Mouse (Mus musculus) embryonic stem cell, embryonic (primary cell): ENCODE data around the gene Cog5.

ENCODE experiments used
- CTCF ChIA-PET, 4 experiments: fragments of 300-600 bp in 2 of 4; fragments of 350-600 bp in 2 of 4; sonication (Branson Sonifier 250); formaldehyde crosslinking; loops; one replicate each; lab custom pipeline; 2022; ENCODE audit warnings: inconsistent platforms in 2 of 4; lab: Charles Lee
- POLR2A ChIA-PET, 4 experiments: fragments of 300-600 bp in 2 of 4; fragments of 350-600 bp in 2 of 4; sonication (Branson Sonifier 250); formaldehyde crosslinking; loops; one replicate each; lab custom pipeline; 2022; ENCODE audit warnings: antibody characterized with exemption in 4 of 4, inconsistent platforms in 1 of 4; lab: Charles Lee

The Cog5 gene

GRCm38 (mm10) chr12:31700623-31701347, 46.1 kb downstream of the Cog5 start:
- ChIA-PET CTCF (no interaction called here), POLR2A (interaction anchor here in 1 of 4 experiments (0.6 kb wide), 1 partner anchor 258 kb away, joined by 5 read pairs; no protein-coding TSS in a partner anchor)

GRCm38 (mm10) chr12:31701411-31701810, 46.7 kb downstream of the Cog5 start:
- CTCF ChIA-PET = no interaction called here

GRCm38 (mm10) chr12:31703904-31704303, 49.2 kb downstream of the Cog5 start:
- CTCF ChIA-PET = interaction anchor here (0.6 to 1.2 kb wide), 4 partner anchors 15 to 1008 kb away, joined by 3 to 6 read pairs (median 3); no protein-coding TSS in a partner anchor
- POLR2A ChIA-PET = interaction anchor here in 1 of 4 experiments (0.5 to 1.4 kb wide), 3 partner anchors 11 to 37 kb away, joined by 3 to 6 read pairs (median 3); no protein-coding TSS in a partner anchor

More at GRCm38 (mm10) chr12:31701411-31701810, 46.7 kb downstream of the Cog5 start:
- POLR2A ChIA-PET = interaction anchor here in 1 of 4 experiments (0.6 to 0.7 kb wide), 2 partner anchors 121 to 257 kb away, joined by 4 to 5 read pairs; no protein-coding TSS in a partner anchor

GRCm38 (mm10) chr12:31706168-31706567, 51.5 kb downstream of the Cog5 start:
- ChIA-PET CTCF (interaction anchor here in 1 of 4 experiments (1.3 kb wide), 1 partner anchor 11 kb away, joined by 4 read pairs; no protein-coding TSS in a partner anchor), POLR2A (interaction anchor here in 1 of 4 experiments (0.6 kb wide), 2 partner anchors 29 to 220 kb away, joined by 3 read pairs; no protein-coding TSS in a partner anchor)

GRCm38 (mm10) chr12:31707531-31707930, 52.9 kb downstream of the Cog5 start:
- CTCF ChIA-PET = no interaction called here

GRCm38 (mm10) chr12:31709665-31710064, 55.0 kb downstream of the Cog5 start:
- POLR2A ChIA-PET = interaction anchor here in 1 of 4 experiments (1.2 to 1.3 kb wide), 2 partner anchors 16 to 90 kb away, joined by 3 read pairs; no protein-coding TSS in a partner anchor
- CTCF ChIA-PET = no interaction called here

More at GRCm38 (mm10) chr12:31707531-31707930, 52.9 kb downstream of the Cog5 start:
- POLR2A ChIA-PET = no interaction called here

GRCm38 (mm10) chr12:31712233-31712632, 57.6 kb downstream of the Cog5 start:
- CTCF ChIA-PET = no interaction called here

GRCm38 (mm10) chr12:31712727-31713126, 58.1 kb downstream of the Cog5 start:
- ChIA-PET CTCF (no interaction called here), POLR2A (no interaction called here)

More at GRCm38 (mm10) chr12:31712233-31712632, 57.6 kb downstream of the Cog5 start:
- POLR2A ChIA-PET = interaction anchor here in 1 of 4 experiments (0.7 kb wide), 1 partner anchor 16 kb away, joined by 3 read pairs; no protein-coding TSS in a partner anchor

GRCm38 (mm10) chr12:31713600-31713999, 58.9 kb downstream of the Cog5 start, which contains the start of gene Gpr22:
Gene Gpr22 (minus strand): TSS chr12:31713947.
- ChIA-PET POLR2A (no interaction called here), CTCF (no interaction called here)

GRCm38 (mm10) chr12:31714070-31714469, 59.4 kb downstream of the Cog5 start:
- ChIA-PET CTCF (no interaction called here), POLR2A (no interaction called here)

- ChIA-PET POLR2A (interaction anchor here in 3 of 4 experiments (0.6 to 1.3 kb wide), 7 partner anchors 16 to 230 kb away, joined by 3 to 5 read pairs (median 3); partner anchors contain the start of gene Hbp1 (in 1 of the 3)), CTCF (interaction anchor here (0.7 to 1.9 kb wide), 15 partner anchors 11 to 264 kb away, joined by 3 to 13 read pairs (median 3); no protein-coding TSS in a partner anchor)
Measured at GRCm38 (mm10) chr12:31719586-31720275, 65.1 kb downstream of the Cog5 start.

- ChIA-PET POLR2A (interaction anchor here in 3 of 4 experiments (0.6 to 2.5 kb wide), 9 partner anchors 10 to 1065 kb away, joined by 3 to 11 read pairs (median 3); partner anchors contain the start of gene Hbp1 (in 1 of the 3)), CTCF (interaction anchor here in 2 of 4 experiments (0.6 to 1.1 kb wide), 3 partner anchors 46 to 101 kb away, joined by 3 read pairs; no protein-coding TSS in a partner anchor)
Measured at GRCm38 (mm10) chr12:31724576-31724975, 69.9 kb downstream of the Cog5 start.

GRCm38 (mm10) chr12:31725511-31726275, 71.0 kb downstream of the Cog5 start:
- ChIA-PET CTCF (interaction anchor here in 2 of 4 experiments (0.6 to 1.1 kb wide), 4 partner anchors 19 to 157 kb away, joined by 3 read pairs; no protein-coding TSS in a partner anchor), POLR2A (interaction anchor here in 3 of 4 experiments (0.6 to 2.5 kb wide), 20 partner anchors 9 to 388 kb away, joined by 3 to 11 read pairs (median 4); partner anchors contain the start of genes Cbll1 (in 1 of the 3) and Hbp1 (in 1 of the 3))

GRCm38 (mm10) chr12:31726707-31727106, 72.0 kb downstream of the Cog5 start:
- ChIA-PET POLR2A (interaction anchor here in 2 of 4 experiments (0.7 to 2.5 kb wide), 7 partner anchors 42 to 387 kb away, joined by 3 to 11 read pairs (median 4); partner anchors contain the start of genes Cbll1 (in 1 of the 2) and Hbp1 (in 1 of the 2)), CTCF (interaction anchor here in 1 of 4 experiments (1.1 kb wide), 1 partner anchor 18 kb away, joined by 3 read pairs; no protein-coding TSS in a partner anchor)

- ChIA-PET CTCF (interaction anchor here in 2 of 4 experiments (0.6 to 0.8 kb wide), 2 partner anchors 11 to 252 kb away, joined by 3 to 4 read pairs; no protein-coding TSS in a partner anchor), POLR2A (interaction anchor here in 1 of 4 experiments (1.1 to 1.2 kb wide), 2 partner anchors 13 to 14 kb away, joined by 3 read pairs; no protein-coding TSS in a partner anchor)
Measured at GRCm38 (mm10) chr12:31730126-31730525, 75.5 kb downstream of the Cog5 start.

- ChIA-PET POLR2A (interaction anchor here in 2 of 4 experiments (0.6 to 1.6 kb wide), 4 partner anchors 10 to 235 kb away, joined by 3 to 4 read pairs (median 3); partner anchors contain the start of gene Cbll1 (in 1 of the 2)), CTCF (interaction anchor here in 2 of 4 experiments (0.6 to 1.1 kb wide), 2 partner anchors 31 to 138 kb away, joined by 4 to 6 read pairs; no protein-coding TSS in a partner anchor)
Measured at GRCm38 (mm10) chr12:31734616-31735015, 79.9 kb downstream of the Cog5 start.

GRCm38 (mm10) chr12:31747301-31747700, 92.6 kb downstream of the Cog5 start:
- CTCF ChIA-PET = no interaction called here
- POLR2A ChIA-PET = interaction anchor here in 1 of 4 experiments (1.1 kb wide), 1 partner anchor 13 kb away, joined by 3 read pairs; no protein-coding TSS in a partner anchor
